Mouse (Mus musculus): ENCODE measurements around the gene Notch1. TPM values are rescaled to one million over a fixed set of nuclear protein-coding genes. Genes with fewer than 3 reads are reported as not detected.

Notch1 gene
- total and polyA plus RNA-seq, 3 experiments: 0.02 to 0.71 TPM; not detected in 1

DNA sequence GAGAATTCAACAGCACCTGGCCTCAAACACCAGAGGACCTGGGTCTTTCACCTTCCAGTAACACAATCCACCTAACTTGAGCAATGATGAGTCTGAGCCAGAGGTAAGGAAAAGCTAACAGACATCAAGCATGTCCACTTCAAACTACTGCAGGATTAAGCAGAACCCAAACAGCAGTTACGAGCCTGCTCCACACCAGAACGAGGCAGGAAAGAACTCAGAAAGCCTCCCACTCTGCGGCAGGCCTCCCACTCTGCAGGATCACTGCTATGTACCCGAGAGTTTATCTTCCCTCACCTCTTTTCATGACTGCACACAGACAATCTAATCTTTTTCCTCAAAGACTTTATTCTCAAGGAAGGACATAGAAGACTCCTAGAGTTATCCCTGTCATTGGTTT, 79.2 kb downstream of the Notch1 start:
- TF ChIP-seq POLR2AphosphoS5 (IDR thresholded peaks at IDR 0.05; ENCODE audit: insufficient replicate concordance, low read depth, low read length) (no peak), TAL1 (conservative IDR thresholded peaks at IDR 0.05; ENCODE audit: low read depth, low read length) (no peak), CTCF (IDR thresholded peaks at IDR 0.05; ENCODE audit: low read depth, low read length) (no peak), GATA1 (IDR thresholded peaks at IDR 0.05; ENCODE audit: borderline replicate concordance, low read length) (no peak), GATA2 (IDR thresholded peaks at IDR 0.05; ENCODE audit: borderline replicate concordance, low read depth, low read length) (no peak)
- H3K4me1 ChIP-seq (ENCODE audit: insufficient read depth, low read depth, low read length): peaks cover 32% of the 10 kb centered on the region
- peaks cover 94% of the 10 kb centered on the region for H3K36me3 ChIP-seq (replicated peaks)
- ATAC-seq (ENCODE audit: extremely low read depth, insufficient number of reproducible peaks, low FRiP score, poor library complexity, severe bottlenecking) (no peak), DNase-seq (ENCODE audit: low spot score) (no peak)
- no peak overlapping the region for H3K4me3 ChIP-seq (ENCODE audit: low read depth, low read length)
- no peaks in the 10 kb centered on the region for H3K27me3 ChIP-seq (ENCODE audit: insufficient read depth, low read length)
- H3K9me3 ChIP-seq (replicated peaks): no peaks in the 10 kb centered on the region

DNA sequence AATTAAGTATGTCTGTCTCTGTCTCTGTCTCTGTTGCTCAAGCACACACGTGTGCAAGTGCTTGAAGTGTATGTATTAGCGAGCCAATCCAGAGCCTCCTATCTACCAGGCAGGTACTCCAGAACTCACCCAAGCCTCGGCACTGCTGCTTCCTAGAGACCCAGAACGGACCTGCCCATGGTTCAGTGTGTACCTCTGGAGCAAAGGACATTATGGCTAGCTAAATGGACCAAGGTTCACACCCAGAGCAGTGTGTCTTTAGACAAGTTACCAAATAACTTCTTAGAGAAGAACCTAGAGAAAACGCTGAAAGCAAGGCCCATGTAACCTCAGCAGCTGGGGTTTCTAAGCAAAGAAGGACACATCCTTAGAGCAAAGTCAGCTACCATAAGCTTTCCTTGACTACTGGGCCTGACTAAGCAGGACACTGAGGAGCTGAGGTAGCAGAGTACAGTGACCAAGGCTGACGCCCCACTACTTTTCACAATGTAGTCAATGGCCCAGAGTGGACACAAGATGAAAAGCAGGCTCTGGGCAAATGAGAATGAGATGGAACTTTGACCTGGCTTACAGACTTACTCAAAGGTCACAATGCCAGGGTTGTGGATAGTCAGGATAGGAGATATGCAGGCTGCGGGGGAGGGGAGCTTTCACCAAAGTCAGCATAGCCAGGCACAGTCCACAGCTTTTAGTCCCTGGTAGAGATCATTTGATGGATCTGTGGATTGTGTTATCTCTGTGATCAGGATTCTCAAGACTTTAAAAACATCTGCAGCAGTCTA, 81.5 kb downstream of the Notch1 start:
- DNase-seq (ENCODE audit: low spot score): no peak

DNA sequence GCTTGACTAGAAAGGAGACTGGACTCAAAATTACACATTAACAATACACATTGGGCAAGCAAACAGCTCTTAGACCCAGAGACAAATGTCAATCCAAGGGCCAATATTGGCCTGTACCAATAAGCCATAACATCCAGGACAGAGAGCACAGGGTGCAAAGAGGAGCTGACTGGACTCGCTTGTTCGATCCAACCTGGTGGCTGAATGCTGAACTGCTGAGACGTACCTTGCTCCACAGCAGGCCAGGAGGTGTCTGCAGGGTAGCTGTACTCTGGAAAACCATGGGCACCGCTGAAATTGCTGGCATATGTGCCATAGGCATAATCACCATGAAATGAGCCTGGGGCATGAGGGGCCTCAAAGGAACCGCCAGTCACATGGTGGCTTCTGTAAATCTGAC, 86.6 kb downstream of the Notch1 start:
- ATAC-seq (ENCODE audit: extremely low read depth, insufficient number of reproducible peaks, low FRiP score, poor library complexity, severe bottlenecking) (no peak), DNase-seq (ENCODE audit: low spot score) (no peak)
- Histone ChIP-seq H3K36me3 (replicated peaks) (peaks cover 97% of the 10 kb centered on the region), H3K9me3 (replicated peaks) (no peaks in the 10 kb centered on the region), H3K4me3 (ENCODE audit: low read depth, low read length) (no peak overlapping the region), H3K4me1 (ENCODE audit: insufficient read depth, low read depth, low read length) (no peaks in the 10 kb centered on the region), H3K27me3 (ENCODE audit: insufficient read depth, low read length) (no peaks in the 10 kb centered on the region)
- TF ChIP-seq CTCF (IDR thresholded peaks at IDR 0.05; ENCODE audit: low read depth, low read length) (no peak), POLR2AphosphoS5 (IDR thresholded peaks at IDR 0.05; ENCODE audit: insufficient replicate concordance, low read depth, low read length) (no peak), TAL1 (conservative IDR thresholded peaks at IDR 0.05; ENCODE audit: low read depth, low read length) (no peak), GATA1 (IDR thresholded peaks at IDR 0.05; ENCODE audit: borderline replicate concordance, low read length) (no peak), GATA2 (IDR thresholded peaks at IDR 0.05; ENCODE audit: borderline replicate concordance, low read depth, low read length) (no peak)

More for the DNA sequence above, 81.5 kb downstream of the Notch1 start:
- peaks cover 27% of the 10 kb centered on the region for H3K4me1 ChIP-seq (ENCODE audit: insufficient read depth, low read depth, low read length)
- peaks cover 94% of the 10 kb centered on the region for H3K36me3 ChIP-seq (replicated peaks)
- ATAC-seq (ENCODE audit: extremely low read depth, insufficient number of reproducible peaks, low FRiP score, poor library complexity, severe bottlenecking): no peak
- TF ChIP-seq GATA1 (IDR thresholded peaks at IDR 0.05; ENCODE audit: borderline replicate concordance, low read length) (no peak), CTCF (IDR thresholded peaks at IDR 0.05; ENCODE audit: low read depth, low read length) (no peak), GATA2 (IDR thresholded peaks at IDR 0.05; ENCODE audit: borderline replicate concordance, low read depth, low read length) (no peak), POLR2AphosphoS5 (IDR thresholded peaks at IDR 0.05; ENCODE audit: insufficient replicate concordance, low read depth, low read length) (no peak), TAL1 (conservative IDR thresholded peaks at IDR 0.05; ENCODE audit: low read depth, low read length) (no peak)
- no peaks in the 10 kb centered on the region for H3K9me3 ChIP-seq (replicated peaks)
- no peaks in the 10 kb centered on the region for H3K27me3 ChIP-seq (ENCODE audit: insufficient read depth, low read length)
- no peak overlapping the region for H3K4me3 ChIP-seq (ENCODE audit: low read depth, low read length)

GRCm38 (mm10) chr2:26424541-26424940, 91.9 kb downstream of the Notch1 start:
- Histone ChIP-seq H3K4me1 (ENCODE audit: insufficient read depth, low read depth, low read length) (no peaks in the 10 kb centered on the region), H3K4me3 (ENCODE audit: low read depth, low read length) (no peak overlapping the region), H3K9me3 (replicated peaks) (no peaks in the 10 kb centered on the region), H3K27me3 (ENCODE audit: insufficient read depth, low read length) (no peaks in the 10 kb centered on the region), H3K36me3 (replicated peaks) (peaks cover 98% of the 10 kb centered on the region)
- no peak for ATAC-seq (ENCODE audit: extremely low read depth, insufficient number of reproducible peaks, low FRiP score, poor library complexity, severe bottlenecking)
- TF ChIP-seq GATA2 (IDR thresholded peaks at IDR 0.05; ENCODE audit: borderline replicate concordance, low read depth, low read length) (no peak), TAL1 (conservative IDR thresholded peaks at IDR 0.05; ENCODE audit: low read depth, low read length) (no peak), POLR2AphosphoS5 (IDR thresholded peaks at IDR 0.05; ENCODE audit: insufficient replicate concordance, low read depth, low read length) (no peak), GATA1 (IDR thresholded peaks at IDR 0.05; ENCODE audit: borderline replicate concordance, low read length) (no peak), CTCF (IDR thresholded peaks at IDR 0.05; ENCODE audit: low read depth, low read length) (no peak)
- no peak for DNase-seq (ENCODE audit: low spot score)

GRCm38 (mm10) chr2:26423086-26423485, 93.4 kb downstream of the Notch1 start:
- no peak for DNase-seq (ENCODE audit: low spot score)
- H3K4me1 ChIP-seq (ENCODE audit: insufficient read depth, low read depth, low read length): no peaks in the 10 kb centered on the region
- ATAC-seq (ENCODE audit: extremely low read depth, insufficient number of reproducible peaks, low FRiP score, poor library complexity, severe bottlenecking): no peak
- no peaks in the 10 kb centered on the region for H3K9me3 ChIP-seq (replicated peaks)
- H3K4me3 ChIP-seq (ENCODE audit: low read depth, low read length): no peak overlapping the region
- no peaks in the 10 kb centered on the region for H3K27me3 ChIP-seq (ENCODE audit: insufficient read depth, low read length)
- TF ChIP-seq POLR2AphosphoS5 (IDR thresholded peaks at IDR 0.05; ENCODE audit: insufficient replicate concordance, low read depth, low read length) (no peak), CTCF (IDR thresholded peaks at IDR 0.05; ENCODE audit: low read depth, low read length) (no peak), TAL1 (conservative IDR thresholded peaks at IDR 0.05; ENCODE audit: low read depth, low read length) (no peak), GATA1 (IDR thresholded peaks at IDR 0.05; ENCODE audit: borderline replicate concordance, low read length) (no peak)
- peaks cover 98% of the 10 kb centered on the region for H3K36me3 ChIP-seq (replicated peaks)

- Histone ChIP-seq H3K9me3 (replicated peaks) (no peaks in the 10 kb centered on the region), H3K36me3 (replicated peaks) (peaks cover 98% of the 10 kb centered on the region), H3K4me1 (ENCODE audit: insufficient read depth, low read depth, low read length) (peaks cover 3% of the 10 kb centered on the region; the same call in 1 of the 2 replicates), H3K27me3 (ENCODE audit: insufficient read depth, low read length) (no peaks in the 10 kb centered on the region), H3K4me3 (ENCODE audit: low read depth, low read length) (no peak overlapping the region)
- ATAC-seq (ENCODE audit: extremely low read depth, insufficient number of reproducible peaks, low FRiP score, poor library complexity, severe bottlenecking): no peak
- TF ChIP-seq TAL1 (conservative IDR thresholded peaks at IDR 0.05; ENCODE audit: low read depth, low read length): no peak
- no peak for TF ChIP-seq GATA2 (IDR thresholded peaks at IDR 0.05; ENCODE audit: borderline replicate concordance, low read depth, low read length)
- no peak for TF ChIP-seq CTCF (IDR thresholded peaks at IDR 0.05; ENCODE audit: low read depth, low read length)
- no peak for TF ChIP-seq GATA1 (IDR thresholded peaks at IDR 0.05; ENCODE audit: borderline replicate concordance, low read length)
- no peak for TF ChIP-seq POLR2AphosphoS5 (IDR thresholded peaks at IDR 0.05; ENCODE audit: insufficient replicate concordance, low read depth, low read length)
- DNase-seq (ENCODE audit: low spot score): no peak
Measured at GRCm38 (mm10) chr2:26421969-26422368, 94.5 kb downstream of the Notch1 start.
